Mouse (Mus musculus) ES-E14 (cell line): ENCODE measurements around the gene Prtg. TPM values are rescaled to one million over a fixed set of nuclear protein-coding genes. Genes with fewer than 3 reads are reported as not detected.
A peak's percentile ranks its signal among the peaks of the same experiment; 100 is the strongest.

Source experiments
- DNase-seq: peaks from one replicate; pipeline ENCODE4 v3.0.0-alpha.2; 2013; ENCODE audit warnings: low read depth, low spot score
- H3K27ac ChIP-seq: 2 replicates; pipeline ENCODE4 v1.5.1; 2012; ENCODE audit warnings: low read depth, mild to moderate bottlenecking, low read length, moderate library complexity, mixed read lengths; ENCODE audit not compliant: poor library complexity, insufficient read depth, severe bottlenecking
- H3K36me3 ChIP-seq: 2 replicates; pipeline ENCODE4 v1.6.1; 2012; ENCODE audit warnings: mild to moderate bottlenecking, low read length, moderate library complexity, mixed read lengths; ENCODE audit not compliant: control insufficient read depth, poor library complexity, insufficient read depth, severe bottlenecking
- H3K4me1 ChIP-seq, 2 experiments: fragments of 150-350 bp in 1 of 2; sonication (generic) in 1 of 2; 2 replicates each; pipeline ENCODE4 v1.6.1; 2012; ENCODE audit warnings: low read length in 2 of 2, mild to moderate bottlenecking in 1 of 2, mixed read lengths in 1 of 2; ENCODE audit not compliant: control insufficient read depth in 2 of 2, insufficient read depth in 2 of 2, poor library complexity in 1 of 2
- H3K4me3 ChIP-seq, 2 experiments: fragments of 150-350 bp in 1 of 2; sonication (generic) in 1 of 2; 2 replicates each; pipeline ENCODE4 v1.5.1; 2012; ENCODE audit warnings: low read length in 2 of 2, low read depth in 1 of 2, mild to moderate bottlenecking in 1 of 2, mixed read lengths in 1 of 2; ENCODE audit not compliant: insufficient read depth in 1 of 2, poor library complexity in 1 of 2, severe bottlenecking in 1 of 2
- H3K9ac ChIP-seq: 2 replicates; pipeline ENCODE4 v1.6.1; 2012; ENCODE audit warnings: low read depth, mild to moderate bottlenecking, low read length, mixed read lengths; ENCODE audit not compliant: poor library complexity, insufficient read depth, severe bottlenecking
- H3K9me3 ChIP-seq: fragments of 150-350 bp; sonication (generic); 2 replicates; pipeline ENCODE4 v1.6.1; 2012; ENCODE audit warnings: low read depth, mild to moderate bottlenecking, low read length; ENCODE audit not compliant: control insufficient read depth, insufficient read depth
- CHD2 ChIP-seq: IDR thresholded peaks from 2 replicates; pipeline ENCODE4 v1.6.1; 2014; ENCODE audit warnings: mild to moderate bottlenecking, low read depth, low read length, inconsistent platforms
- HCFC1 ChIP-seq: IDR thresholded peaks from 2 replicates; pipeline ENCODE4 v1.6.1; 2012; ENCODE audit warnings: low read length, inconsistent platforms, borderline replicate concordance; ENCODE audit not compliant: insufficient read depth
- MAFK ChIP-seq: IDR thresholded peaks from 2 replicates; pipeline ENCODE4 v1.6.1; 2014; ENCODE audit warnings: mild to moderate bottlenecking, low read depth, low read length, inconsistent platforms; ENCODE audit not compliant: insufficient read depth
- ZC3H11A ChIP-seq: IDR thresholded peaks from 2 replicates; pipeline ENCODE4 v1.6.1; 2012; ENCODE audit warnings: low read depth, mild to moderate bottlenecking, inconsistent platforms, low read length, borderline replicate concordance
- ZNF384 ChIP-seq: IDR thresholded peaks from 2 replicates; pipeline ENCODE4 v1.6.1; 2012; ENCODE audit warnings: low read depth, low read length, inconsistent platforms
- in situ Hi-C, 2 experiments: fragments of 600-800 bp; cut with MboI; formaldehyde crosslinking; loops; one replicate each; pipeline ENCODE4 v1.15.1; 2025; ENCODE audit warnings: low sequenced_read_pairs in 2 of 2, inconsistent platforms in 1 of 2; ENCODE audit not compliant: unreplicated experiment in 2 of 2
- total RNA-seq: library from RNA; depleted of rRNA; stranded (reverse); fragments of 300-350 nt; gene quantifications from 2 replicates; pipeline ENCODE4 v1.2.3, GENCODE M21; 2012

The Prtg gene
- total RNA-seq, 1 experiment = 28.8 TPM

DNA sequence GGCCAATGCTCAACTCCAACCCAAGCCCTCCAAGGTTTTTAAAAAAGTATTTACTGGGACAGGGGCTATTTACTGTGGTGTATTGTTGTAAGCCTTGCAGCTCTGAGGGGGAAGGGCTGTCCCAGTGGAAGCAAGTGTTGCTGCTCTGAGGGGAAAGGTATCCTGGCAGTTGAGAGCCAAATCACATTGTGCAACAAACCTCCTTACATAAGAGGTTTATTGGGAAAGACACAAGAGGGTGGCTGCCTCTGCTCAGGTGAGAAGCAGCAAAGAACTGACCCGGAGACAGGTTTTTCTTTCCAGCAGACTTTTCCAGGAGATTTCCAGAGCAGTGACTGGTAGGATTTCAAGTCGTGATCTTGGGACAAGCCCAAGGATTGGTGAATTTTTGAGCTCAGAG lies 129.6 kb downstream of the Prtg start:
- no peak overlapping the region for H3K27ac ChIP-seq
- no peaks in the 10 kb centered on the region for H3K36me3 ChIP-seq
- in situ Hi-C loops = no loop called here
- H3K4me1 ChIP-seq = no peaks in the 10 kb centered on the region
- no peaks in the 10 kb centered on the region for H3K9me3 ChIP-seq
- H3K4me3 ChIP-seq = no peak overlapping the region
- TF ChIP-seq HCFC1 (no peak), ZNF384 (no peak), MAFK (no peak), CHD2 (no peak)
- no peak overlapping the region for H3K9ac ChIP-seq
- DNase-seq = no peak

DNA sequence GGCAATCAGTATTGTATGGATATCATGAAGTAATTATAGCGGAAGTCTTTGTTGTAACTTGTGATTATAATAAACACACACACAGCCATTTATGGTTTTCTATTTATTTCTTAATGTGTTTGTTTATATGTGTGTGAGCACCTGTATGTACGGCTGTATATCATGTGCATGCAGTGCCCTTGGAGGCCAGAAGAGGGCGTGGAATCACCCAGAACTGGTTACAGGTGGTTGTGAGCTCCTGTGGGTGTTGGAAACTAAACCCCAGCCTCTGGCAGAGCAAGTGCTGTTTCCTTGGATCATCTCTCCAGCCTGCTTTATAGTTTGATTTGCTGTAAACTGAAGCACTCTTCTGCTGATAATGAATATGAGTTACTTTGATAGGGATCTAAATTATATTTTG lies 136.8 kb downstream of the Prtg start:
- Histone ChIP-seq H3K27ac (no peak overlapping the region), H3K9me3 (no peaks in the 10 kb centered on the region), H3K36me3 (no peaks in the 10 kb centered on the region), H3K4me3 (no peak overlapping the region), H3K4me1 (no peaks in the 10 kb centered on the region), H3K9ac (no peak overlapping the region)
- in situ Hi-C loops = no loop called here
- DNase-seq = peak; percentile 50
- TF ChIP-seq CHD2 (no peak), ZC3H11A (no peak), ZNF384 (no peak)

DNA sequence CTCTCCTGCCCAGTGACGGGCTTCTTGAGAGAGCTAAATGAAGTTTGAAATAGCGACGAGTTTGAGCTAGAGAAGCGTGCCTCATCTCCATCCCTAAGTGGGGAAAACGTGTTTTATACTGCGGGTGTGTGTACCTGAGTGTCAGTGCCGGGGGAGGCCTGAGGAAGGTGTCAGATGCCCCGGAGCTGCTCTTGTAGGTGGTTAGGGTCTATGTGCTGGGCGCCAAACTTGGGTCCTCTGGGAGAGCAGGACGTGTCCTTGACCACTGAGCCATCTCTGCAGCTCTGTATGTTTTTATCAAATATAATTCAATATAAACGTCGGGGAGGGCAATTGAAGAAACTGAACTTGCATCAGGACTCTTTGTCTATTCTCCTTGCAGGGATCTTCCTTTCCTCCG lies 137.6 kb downstream of the Prtg start:
- H3K27ac ChIP-seq = no peak overlapping the region
- in situ Hi-C loops = no loop called here
- 0 out of 4 replicates have a peak overlapping the region, but pooled peaks of 1 of the 2 experiments have one; percentile 38 for H3K4me3 ChIP-seq
- no peaks in the 10 kb centered on the region for H3K36me3 ChIP-seq
- H3K4me1 ChIP-seq = no peaks in the 10 kb centered on the region
- H3K9me3 ChIP-seq = no peaks in the 10 kb centered on the region
- TF ChIP-seq ZC3H11A (no peak), ZNF384 (no peak), HCFC1 (no peak), MAFK (no peak), CHD2 (no peak)
- H3K9ac ChIP-seq = no peak overlapping the region
- DNase-seq = no peak

DNA sequence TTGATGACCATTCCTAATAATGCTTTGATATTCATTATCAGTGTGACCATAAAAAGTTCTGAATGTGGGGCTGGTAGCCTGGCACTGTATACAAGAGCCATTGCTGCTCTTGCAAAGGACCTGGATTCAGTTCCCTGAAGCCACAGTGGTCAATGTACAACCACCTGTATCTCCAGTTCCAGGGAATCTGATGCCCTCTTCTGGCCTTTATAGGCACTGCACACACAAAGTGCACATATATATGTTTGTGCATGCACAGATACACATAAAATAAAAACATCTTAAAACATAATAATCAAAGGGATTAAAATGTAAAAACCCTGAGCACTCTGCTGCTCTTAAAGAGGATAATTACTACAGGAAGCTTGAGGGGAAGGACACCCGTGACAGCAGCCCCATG lies 140.3 kb downstream of the Prtg start:
- no peak overlapping the region for H3K9ac ChIP-seq
- no peak overlapping the region for H3K27ac ChIP-seq
- TF ChIP-seq CHD2 (no peak), MAFK (no peak)
- no peak for DNase-seq
- no peaks in the 10 kb centered on the region for H3K9me3 ChIP-seq
- in situ Hi-C loops = no loop called here
- H3K4me3 ChIP-seq = no peak overlapping the region
- H3K4me1 ChIP-seq = no peaks in the 10 kb centered on the region
- no peaks in the 10 kb centered on the region for H3K36me3 ChIP-seq

DNA sequence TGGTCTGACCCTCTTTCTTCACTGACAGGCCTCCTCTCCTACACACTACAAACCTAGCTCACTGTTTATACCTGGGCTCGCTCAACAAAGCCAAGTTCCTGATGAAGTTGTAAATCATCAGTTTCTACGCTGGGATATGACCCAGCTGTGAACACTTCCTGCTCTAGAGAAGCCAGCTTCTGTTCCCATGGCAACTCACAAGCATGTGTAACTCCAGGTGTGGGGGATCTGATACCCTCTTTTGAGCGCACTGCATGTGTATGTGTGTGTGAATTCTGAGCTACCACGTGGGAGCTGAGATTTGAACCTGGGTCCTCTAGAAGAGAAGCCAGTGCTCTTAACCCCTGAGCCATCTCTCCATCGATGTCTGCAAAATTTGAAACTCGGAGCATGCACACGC lies 142.9 kb downstream of the Prtg start:
- H3K27ac ChIP-seq = no peak overlapping the region
- H3K9me3 ChIP-seq = no peaks in the 10 kb centered on the region
- no peaks in the 10 kb centered on the region for H3K4me1 ChIP-seq
- no peak overlapping the region for H3K9ac ChIP-seq
- no peaks in the 10 kb centered on the region for H3K36me3 ChIP-seq
- no peak for DNase-seq
- H3K4me3 ChIP-seq = no peak overlapping the region
- in situ Hi-C loops = no loop called here
- TF ChIP-seq ZNF384 (no peak), HCFC1 (no peak), CHD2 (no peak), ZC3H11A (no peak), MAFK (no peak)
